Mouse (Mus musculus) lung, embryonic 15.5 days (tissue): Measurements from ENCODE around the gene Trim16. TPM values are rescaled to one million over a fixed set of nuclear protein-coding genes. Genes with fewer than 3 reads are reported as not detected.

Experiments
- ATAC-seq: fragments of 200-750 bp; cut with Nextera tagmentation; 2 replicates; pipeline ENCODE4 v1.8.0; 2017; ENCODE audit warnings: moderate number of reproducible peaks, borderline replicate concordance; ENCODE audit not compliant: low FRiP score, low TSS enrichment; ENCODE audit errors: extremely low read depth
- H3K27ac ChIP-seq: fragments of 300-500 bp; sonication (generic); 2 replicates; pipeline ENCODE4 v1.5.1; 2015; ENCODE audit warnings: moderate library complexity, mild to moderate bottlenecking, inconsistent platforms
- H3K27me3 ChIP-seq: fragments of 300-500 bp; sonication (generic); 2 replicates; pipeline ENCODE4 v1.6.1; 2015; ENCODE audit warnings: inconsistent platforms
- H3K36me3 ChIP-seq: fragments of 300-500 bp; sonication (generic); 2 replicates; pipeline ENCODE4 v1.6.1; 2015; ENCODE audit warnings: inconsistent platforms
- H3K4me1 ChIP-seq: fragments of 300-500 bp; sonication (generic); 2 replicates; pipeline ENCODE4 v1.6.1; 2015; ENCODE audit warnings: inconsistent platforms
- H3K4me2 ChIP-seq: fragments of 300-500 bp; sonication (generic); 2 replicates; pipeline ENCODE4 v1.6.1; 2015; ENCODE audit warnings: inconsistent platforms, mild to moderate bottlenecking, moderate library complexity
- H3K4me3 ChIP-seq: fragments of 300-500 bp; sonication (generic); 2 replicates; pipeline ENCODE4 v1.5.1; 2015; ENCODE audit warnings: mild to moderate bottlenecking, inconsistent platforms
- H3K9ac ChIP-seq: fragments of 300-500 bp; sonication (generic); 2 replicates; pipeline ENCODE4 v1.6.1; 2015; ENCODE audit warnings: inconsistent platforms
- H3K9me3 ChIP-seq: fragments of 300-500 bp; sonication (generic); 2 replicates; pipeline ENCODE4 v1.6.1; 2016; ENCODE audit warnings: inconsistent platforms
- WGBS: fragments of 180-500 bp; shearing (Covaris S2); methylation state at CpG from one replicate; pipeline ENCODE4 v1.1.7; 2015; 5-methylcytosine and 5-hydroxymethylcytosine counted together
- polyA plus RNA-seq: library from polyadenylated mRNA; unstranded; fragments of >200 nt; fragmentation: Nextera tagmentation; extraction: Ambion mirVana; gene quantifications from 2 replicates; pipeline ENCODE4 v1.2.1, GENCODE M21; 2015

The Trim16 gene
- polyA plus RNA-seq, 1 experiment from 2014 or later: 23.6 TPM

- Histone ChIP-seq H3K27ac (no peak overlapping the region), H3K36me3 (no peaks in the 10 kb centered on the region), H3K9ac (no peak overlapping the region), H3K4me3 (no peak overlapping the region), H3K27me3 (no peaks in the 10 kb centered on the region), H3K9me3 (no peaks in the 10 kb centered on the region), H3K4me1 (peaks cover 12% of the 10 kb centered on the region; the same call in 1 of the 2 replicates), H3K4me2 (no peak overlapping the region)
- WGBS: 79% methylated on average over 1 of the region's 1 CpGs
- no peak for ATAC-seq
Measured at GRCm38 (mm10) chr11:62875696-62876095, 55.7 kb downstream of the Trim16 start.

GRCm38 (mm10) chr11:62876445-62876844 lies 56.4 kb downstream of the Trim16 start:
- H3K4me2 ChIP-seq: no peak overlapping the region
- ATAC-seq: no peak
- 79% methylated on average over 4 of the region's 4 CpGs for WGBS

GRCm38 (mm10) chr11:62877391-62877790 lies 57.4 kb downstream of the Trim16 start:
- Histone ChIP-seq H3K36me3 (peaks cover 4% of the 10 kb centered on the region; the same call in 1 of the 2 replicates), H3K27ac (no peak overlapping the region), H3K27me3 (no peaks in the 10 kb centered on the region), H3K4me2 (no peak overlapping the region), H3K9ac (no peak overlapping the region), H3K4me1 (peaks cover 12% of the 10 kb centered on the region; the same call in 1 of the 2 replicates), H3K9me3 (no peaks in the 10 kb centered on the region), H3K4me3 (no peak overlapping the region)
- 74% methylated on average over 1 of the region's 1 CpGs for WGBS
- no peak for ATAC-seq

More at GRCm38 (mm10) chr11:62876445-62876844, 56.4 kb downstream of the Trim16 start:
- Histone ChIP-seq H3K27ac (no peak overlapping the region), H3K4me1 (peaks cover 12% of the 10 kb centered on the region; the same call in 1 of the 2 replicates), H3K4me3 (no peak overlapping the region), H3K36me3 (no peaks in the 10 kb centered on the region), H3K9ac (no peak overlapping the region), H3K27me3 (no peaks in the 10 kb centered on the region), H3K9me3 (no peaks in the 10 kb centered on the region)

GRCm38 (mm10) chr11:62878728-62879127 lies 58.7 kb downstream of the Trim16 start:
- Histone ChIP-seq H3K4me2 (peak overlapping the region; percentile 78), H3K9me3 (no peaks in the 10 kb centered on the region), H3K36me3 (peaks cover 4% of the 10 kb centered on the region; the same call in 1 of the 2 replicates), H3K4me1 (peaks cover 12% of the 10 kb centered on the region; the same call in 1 of the 2 replicates), H3K27me3 (no peaks in the 10 kb centered on the region), H3K27ac (peak overlapping the region; percentile 48; the same call in 1 of the 2 replicates), H3K9ac (peak overlapping the region; percentile 37; the same call in 1 of the 2 replicates), H3K4me3 (peak overlapping the region; percentile 84)
- 19% methylated on average over 9 of the region's 9 CpGs for WGBS
- no peak for ATAC-seq

- Histone ChIP-seq H3K4me1 (peaks cover 12% of the 10 kb centered on the region; the same call in 1 of the 2 replicates), H3K27me3 (no peaks in the 10 kb centered on the region), H3K9me3 (no peaks in the 10 kb centered on the region), H3K4me3 (peak within 1 kb of the TSS; percentile 84), H3K4me2 (peak within 1 kb of the TSS; percentile 78), H3K9ac (peak within 1 kb of the TSS; percentile 87), H3K36me3 (peaks cover 9% of the 10 kb centered on the region; the same call in 1 of the 2 replicates), H3K27ac (peak within 1 kb of the TSS; percentile 80)
- peak; percentile 97 for ATAC-seq
- 1% methylated on average over 55 of the region's 55 CpGs for WGBS
Measured at GRCm38 (mm10) chr11:62879220-62880048, 59.4 kb downstream of the Trim16 start, which contains the start of gene Tvp23b. TSS of gene Tvp23b (plus strand) at chr11:62879455.

- H3K9me3 ChIP-seq: no peaks in the 10 kb centered on the region
- H3K4me3 ChIP-seq: no peak overlapping the region
- no peak overlapping the region for H3K27ac ChIP-seq
- peaks cover 12% of the 10 kb centered on the region; the same call in 1 of the 2 replicates for H3K4me1 ChIP-seq
- no peak overlapping the region for H3K9ac ChIP-seq
- peaks cover 43% of the 10 kb centered on the region for H3K36me3 ChIP-seq
- WGBS: 84% methylated on average over 8 of the region's 8 CpGs
- ATAC-seq: no peak
- H3K27me3 ChIP-seq: no peaks in the 10 kb centered on the region
- no peak overlapping the region for H3K4me2 ChIP-seq
Measured at GRCm38 (mm10) chr11:62883407-62883806, 63.4 kb downstream of the Trim16 start.

- H3K9me3 ChIP-seq: no peaks in the 10 kb centered on the region
- no peak overlapping the region for H3K4me2 ChIP-seq
- WGBS: 60% methylated on average over 5 of the region's 5 CpGs
- ATAC-seq: no peak
- peaks cover 3% of the 10 kb centered on the region; the same call in 1 of the 2 replicates for H3K4me1 ChIP-seq
- H3K27me3 ChIP-seq: no peaks in the 10 kb centered on the region
- H3K27ac ChIP-seq: 0 out of 2 replicates have a peak overlapping the region, but pooled peaks have one; percentile 25
- peaks cover 52% of the 10 kb centered on the region for H3K36me3 ChIP-seq
- H3K4me3 ChIP-seq: no peak overlapping the region
- no peak overlapping the region for H3K9ac ChIP-seq
Measured at GRCm38 (mm10) chr11:62885323-62885722, 65.3 kb downstream of the Trim16 start.

GRCm38 (mm10) chr11:62890796-62891195 lies 70.8 kb downstream of the Trim16 start:
- Histone ChIP-seq H3K4me3 (no peak overlapping the region), H3K4me1 (no peaks in the 10 kb centered on the region), H3K9ac (no peak overlapping the region), H3K27me3 (no peaks in the 10 kb centered on the region), H3K4me2 (no peak overlapping the region), H3K9me3 (no peaks in the 10 kb centered on the region), H3K27ac (no peak overlapping the region), H3K36me3 (peaks cover 49% of the 10 kb centered on the region)
- WGBS: 87% methylated on average over 4 of the region's 4 CpGs
- no peak for ATAC-seq

GRCm38 (mm10) chr11:62891763-62892162 lies 71.7 kb downstream of the Trim16 start:
- Histone ChIP-seq H3K9me3 (no peaks in the 10 kb centered on the region), H3K4me1 (no peaks in the 10 kb centered on the region), H3K27ac (no peak overlapping the region), H3K27me3 (no peaks in the 10 kb centered on the region), H3K4me3 (no peak overlapping the region), H3K4me2 (no peak overlapping the region), H3K9ac (no peak overlapping the region), H3K36me3 (peaks cover 41% of the 10 kb centered on the region)
- 86% methylated on average over 11 of the region's 11 CpGs for WGBS
- ATAC-seq: no peak

Other genes with a start within 250 kb of the Trim16 start
- gene Trpv2, start 245.7 kb upstream of the Trim16 start, polyA plus RNA-seq: 4.6 and 5.5 TPM in 2 replicates
- gene Lrrc75a, start 171.7 kb upstream of the Trim16 start, polyA plus RNA-seq: 12.6 and 13.0 TPM in 2 replicates
- 40.9 and 42.1 TPM in 2 replicates for gene Mmgt2, start 171.6 kb upstream of the Trim16 start, polyA plus RNA-seq
- 5.8 and 6.6 TPM in 2 replicates for gene Zfp287, start 88.3 kb upstream of the Trim16 start, polyA plus RNA-seq
- not detected in 2 replicates for gene Gm10428, start 67.1 kb upstream of the Trim16 start, polyA plus RNA-seq
- 16.6 and 16.7 TPM in 2 replicates for gene Zfp286, start 30.8 kb upstream of the Trim16 start, polyA plus RNA-seq
- 0.38 and 0.49 TPM in 2 replicates for gene Fbxw10, start 26.8 kb downstream of the Trim16 start, polyA plus RNA-seq
- 69.3 and 74.3 TPM in 2 replicates for gene Tvp23b, start 59.2 kb downstream of the Trim16 start, polyA plus RNA-seq
- gene Cdrt4, start 131.0 kb downstream of the Trim16 start, polyA plus RNA-seq: 0.36 and 0.62 TPM in 2 replicates
- gene Tekt3, start 241.4 kb downstream of the Trim16 start, polyA plus RNA-seq: 0.15 and 0.16 TPM in 2 replicates